Mouse (Mus musculus) lung, adult 2 months (tissue): ENCODE results near the gene Prkg1.

Source experiments
- CTCF ChIP-seq: fragments of 200-500 bp; IDR thresholded peaks from 2 replicates; pipeline ENCODE4 v1.5.1; 2011; ENCODE audit warnings: mild to moderate bottlenecking, low read length, control low read depth; ENCODE audit not compliant: insufficient read depth
- POLR2A ChIP-seq: fragments of 200-500 bp; IDR thresholded peaks from 2 replicates; pipeline ENCODE4 v1.6.1; 2011; ENCODE audit warnings: low read depth, mild to moderate bottlenecking, control low read depth, low read length, borderline replicate concordance; ENCODE audit errors: extremely low read depth

- TF ChIP-seq CTCF, result no peak
- TF ChIP-seq POLR2A, result no peak
Observed at GRCm38 (mm10) chr19:30563876-30564275, 1201.0 kb downstream of the Prkg1 start.
